Mouse (Mus musculus) forebrain, embryonic 14.5 days (tissue): Measurements from ENCODE around the gene Casq1. TPM values are rescaled to one million over a fixed set of nuclear protein-coding genes. Genes with fewer than 3 reads are reported as not detected.

Source experiments
- ATAC-seq: fragments of 200-750 bp; cut with Nextera tagmentation; 2 replicates; pipeline ENCODE4 v1.8.0; 2017; ENCODE audit warnings: mild to moderate bottlenecking, moderate library complexity
- DNase-seq: peaks from one replicate; pipeline ENCODE4 v3.0.0-alpha.2; 2015; ENCODE audit warnings: low spot score
- H3K27ac ChIP-seq: fragments of 300-500 bp; sonication (generic); 2 replicates; pipeline ENCODE4 v1.5.1; 2014; ENCODE audit warnings: low read depth, mild to moderate bottlenecking, control low read depth, low read length, moderate library complexity
- H3K27me3 ChIP-seq: fragments of 300-500 bp; sonication (generic); replicated peaks from 2 replicates; pipeline ENCODE4 v1.6.1; 2014; ENCODE audit warnings: low read length, control low read depth, mixed read lengths; ENCODE audit not compliant: control insufficient read depth, insufficient read depth
- H3K36me3 ChIP-seq: fragments of 300-500 bp; sonication (generic); 2 replicates; pipeline ENCODE4 v1.6.1; 2014; ENCODE audit warnings: low read length, control low read depth; ENCODE audit not compliant: control insufficient read depth, insufficient read depth
- H3K4me1 ChIP-seq: fragments of 300-500 bp; sonication (generic); 2 replicates; pipeline ENCODE4 v1.6.1; 2014; ENCODE audit warnings: antibody characterized with exemption, low read length, control low read depth; ENCODE audit not compliant: control insufficient read depth, insufficient read depth
- H3K4me2 ChIP-seq: fragments of 300-500 bp; sonication (generic); 2 replicates; pipeline ENCODE4 v1.6.1; 2014; ENCODE audit warnings: mild to moderate bottlenecking, control low read depth, low read length
- H3K4me3 ChIP-seq: fragments of 300-500 bp; sonication (generic); 2 replicates; pipeline ENCODE4 v1.5.1; 2014; ENCODE audit warnings: low read depth, low read length, control low read depth
- H3K9ac ChIP-seq: fragments of 300-500 bp; sonication (generic); 2 replicates; pipeline ENCODE4 v1.6.1; 2014; ENCODE audit warnings: mild to moderate bottlenecking, low read length, control low read depth, moderate library complexity
- H3K9me3 ChIP-seq: fragments of 300-500 bp; sonication (generic); replicated peaks from 2 replicates; pipeline ENCODE4 v1.6.1; 2016; ENCODE audit warnings: low read length, control low read depth, mixed read lengths; ENCODE audit not compliant: control insufficient read depth
- WGBS: fragments of 180-500 bp; shearing (Covaris S2); extraction: QIAGEN DNeasy Blood & Tissue Kit; methylation state at CpG from one replicate; pipeline ENCODE4 v1.1.7; 2014; 5-methylcytosine and 5-hydroxymethylcytosine counted together
- polyA plus RNA-seq: library from polyadenylated mRNA; unstranded; fragments of >200 nt; fragmentation: Nextera tagmentation; extraction: Ambion mirVana; gene quantifications from 2 replicates; pipeline ENCODE4 v1.2.1, GENCODE M21; 2014

Casq1 gene
- polyA plus RNA-seq, 1 experiment from 2014 or later = 4.0 TPM

GRCm38 (mm10) chr1:172179102-172179501 is 40.6 kb downstream of the Casq1 start:
- Histone ChIP-seq H3K4me2 (no peak overlapping the region), H3K9ac (no peak overlapping the region), H3K27me3 (no peaks in the 10 kb centered on the region), H3K4me3 (no peak overlapping the region), H3K4me1 (no peaks in the 10 kb centered on the region), H3K9me3 (no peaks in the 10 kb centered on the region), H3K27ac (no peak overlapping the region), H3K36me3 (peaks cover 58% of the 10 kb centered on the region)
- 81% methylated on average over 7 of the region's 7 CpGs for WGBS
- no peak for ATAC-seq
- no peak for DNase-seq

DNA sequence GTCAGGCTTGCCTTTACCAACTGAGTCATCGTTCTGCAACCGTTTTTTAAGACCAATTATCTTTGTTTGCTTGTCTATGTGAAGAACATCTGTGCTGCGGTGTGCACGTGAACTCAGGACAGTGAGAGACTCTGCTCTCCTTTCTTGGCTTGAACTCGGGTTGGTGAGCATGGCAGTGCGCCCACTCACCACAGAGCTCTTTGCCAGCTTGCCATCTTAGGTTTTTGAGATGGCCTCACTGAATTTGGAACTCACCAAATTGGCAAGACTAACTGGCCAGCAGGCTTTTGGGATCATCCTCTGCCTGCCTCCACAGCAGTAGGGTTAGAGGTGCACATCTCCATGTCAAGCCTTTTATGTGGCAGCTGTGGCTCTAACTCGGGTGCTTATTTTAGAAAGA is 41.9 kb downstream of the Casq1 start:
- Histone ChIP-seq H3K27ac (no peak overlapping the region), H3K4me3 (no peak overlapping the region), H3K27me3 (no peaks in the 10 kb centered on the region), H3K4me1 (no peaks in the 10 kb centered on the region), H3K36me3 (peaks cover 68% of the 10 kb centered on the region), H3K4me2 (no peak overlapping the region), H3K9ac (no peak overlapping the region), H3K9me3 (no peaks in the 10 kb centered on the region)
- ATAC-seq (no peak), DNase-seq (no peak)
- 75% methylated on average over 7 of the region's 7 CpGs for WGBS

GRCm38 (mm10) chr1:172173181-172173580 is 46.5 kb downstream of the Casq1 start:
- Histone ChIP-seq H3K4me3 (no peak overlapping the region), H3K36me3 (peaks cover 85% of the 10 kb centered on the region), H3K27me3 (no peaks in the 10 kb centered on the region), H3K4me1 (no peaks in the 10 kb centered on the region), H3K9me3 (no peaks in the 10 kb centered on the region), H3K27ac (no peak overlapping the region), H3K4me2 (no peak overlapping the region), H3K9ac (no peak overlapping the region)
- ATAC-seq (no peak), DNase-seq (peak; percentile 61)
- 42% methylated on average over 5 of the region's 5 CpGs for WGBS

DNA sequence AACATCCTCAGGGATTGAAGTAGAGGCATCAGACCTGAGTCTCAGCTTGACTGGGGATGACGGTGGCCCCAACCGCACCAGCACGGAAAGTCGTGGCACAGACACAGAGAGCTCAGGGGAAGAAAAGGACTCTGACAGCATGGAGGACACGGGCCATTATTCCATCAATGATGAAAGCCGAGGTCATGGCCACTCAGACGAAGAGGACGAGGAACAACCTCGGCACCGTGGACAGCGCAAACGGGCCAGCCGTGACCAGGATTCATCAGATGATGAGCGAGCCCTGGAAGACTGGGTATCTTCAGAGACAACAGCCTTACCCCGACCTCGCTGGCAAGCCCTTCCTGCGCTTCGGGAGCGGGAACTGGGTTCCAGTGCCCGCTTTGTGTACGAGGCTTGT is 47.3 kb downstream of the Casq1 start:
- Histone ChIP-seq H3K9ac (no peak overlapping the region), H3K27ac (no peak overlapping the region), H3K4me1 (no peaks in the 10 kb centered on the region), H3K36me3 (peaks cover 85% of the 10 kb centered on the region), H3K4me2 (no peak overlapping the region), H3K27me3 (no peaks in the 10 kb centered on the region), H3K9me3 (no peaks in the 10 kb centered on the region), H3K4me3 (no peak overlapping the region)
- DNase-seq (no peak), ATAC-seq (no peak)
- WGBS = 95% methylated on average over 21 of the region's 21 CpGs

GRCm38 (mm10) chr1:172169809-172170208 is 49.9 kb downstream of the Casq1 start:
- Histone ChIP-seq H3K9me3 (no peaks in the 10 kb centered on the region), H3K4me3 (no peak overlapping the region), H3K9ac (no peak overlapping the region), H3K27me3 (no peaks in the 10 kb centered on the region), H3K4me1 (no peaks in the 10 kb centered on the region), H3K4me2 (no peak overlapping the region), H3K27ac (no peak overlapping the region), H3K36me3 (peaks cover 93% of the 10 kb centered on the region)
- no peak for DNase-seq
- WGBS = 96% methylated on average over 5 of the region's 5 CpGs
- no peak for ATAC-seq

DNA sequence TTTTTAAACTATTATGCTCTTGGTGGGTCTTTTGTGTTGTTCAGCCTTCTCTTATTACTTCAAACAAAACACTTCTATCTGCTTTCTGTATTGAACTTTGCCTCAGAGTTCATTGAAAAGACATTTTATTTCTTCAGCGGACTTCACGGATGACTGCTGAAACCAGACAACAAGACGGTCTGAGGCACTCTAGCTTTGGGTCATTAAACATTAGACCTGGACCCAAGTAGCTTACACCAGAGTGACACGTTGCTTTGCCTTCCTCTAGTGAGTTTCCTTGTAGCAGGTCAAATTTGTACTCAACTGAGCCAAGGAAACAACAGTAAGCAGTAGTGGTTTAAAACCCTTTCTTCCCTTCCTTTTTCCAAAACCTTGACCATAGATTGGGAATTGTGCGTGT is 51.8 kb downstream of the Casq1 start:
- H3K4me2 ChIP-seq = no peak overlapping the region
- H3K9me3 ChIP-seq = no peaks in the 10 kb centered on the region
- H3K4me1 ChIP-seq = no peaks in the 10 kb centered on the region
- DNase-seq = no peak
- 73% methylated on average over 5 of the region's 5 CpGs for WGBS
- H3K9ac ChIP-seq = no peak overlapping the region
- peaks cover 81% of the 10 kb centered on the region for H3K36me3 ChIP-seq
- no peak overlapping the region for H3K4me3 ChIP-seq
- H3K27ac ChIP-seq = no peak overlapping the region
- H3K27me3 ChIP-seq = no peaks in the 10 kb centered on the region
- ATAC-seq = no peak

DNA sequence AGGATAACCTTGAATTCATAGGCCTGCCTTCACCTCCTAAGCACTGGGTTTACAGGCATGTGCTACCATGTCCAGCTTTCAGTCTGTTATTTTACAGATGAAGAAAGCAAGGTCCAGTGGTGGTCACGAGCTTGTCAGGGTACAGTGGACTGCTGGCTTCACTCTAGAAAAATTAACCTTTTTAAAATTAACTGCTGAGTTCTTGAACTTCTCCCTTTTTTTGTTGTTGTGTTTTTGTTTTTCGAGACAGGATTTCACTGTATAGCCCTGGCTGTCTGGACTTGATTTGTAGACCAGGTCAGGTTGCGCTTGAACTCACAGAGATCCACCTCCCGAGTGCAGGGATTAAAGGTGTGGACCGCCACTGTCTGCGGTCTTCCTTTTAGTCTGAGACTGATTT is 56.7 kb downstream of the Casq1 start:
- H3K9me3 ChIP-seq = no peaks in the 10 kb centered on the region
- no peak overlapping the region for H3K4me2 ChIP-seq
- H3K9ac ChIP-seq = no peak overlapping the region
- no peak for ATAC-seq
- no peak for DNase-seq
- WGBS = 93% methylated on average over 6 of the region's 6 CpGs
- no peaks in the 10 kb centered on the region for H3K27me3 ChIP-seq
- no peak overlapping the region for H3K27ac ChIP-seq
- H3K4me3 ChIP-seq = no peak overlapping the region
- H3K4me1 ChIP-seq = no peaks in the 10 kb centered on the region
- peaks cover 37% of the 10 kb centered on the region for H3K36me3 ChIP-seq

DNA sequence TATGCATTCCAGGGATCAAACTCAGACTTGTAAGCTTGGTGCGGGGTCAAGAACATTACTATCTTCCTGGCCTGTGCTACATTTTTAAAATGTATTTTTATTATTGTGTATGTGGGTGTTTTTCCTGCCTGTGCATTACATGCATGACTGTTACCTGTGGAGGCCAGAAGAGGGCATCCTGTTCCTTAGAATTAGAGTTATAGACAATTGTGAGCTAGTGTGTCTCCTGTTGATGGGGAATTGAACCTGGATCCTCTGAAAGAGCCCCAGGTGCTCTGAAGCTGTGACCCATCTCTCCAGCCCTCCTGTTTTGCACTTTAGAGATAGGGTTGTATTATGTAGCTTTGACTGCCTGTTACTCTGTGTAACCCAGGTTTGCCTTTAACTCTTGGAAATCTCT is 57.7 kb downstream of the Casq1 start:
- Histone ChIP-seq H3K9ac (no peak overlapping the region), H3K36me3 (peaks cover 27% of the 10 kb centered on the region), H3K27me3 (no peaks in the 10 kb centered on the region), H3K4me1 (no peaks in the 10 kb centered on the region), H3K4me2 (no peak overlapping the region), H3K4me3 (no peak overlapping the region), H3K27ac (no peak overlapping the region), H3K9me3 (no peaks in the 10 kb centered on the region)
- 85% methylated on average over 1 of the region's 1 CpGs for WGBS
- peak; percentile 71 for DNase-seq
- peak; percentile 73; the same call in 1 of the 2 replicates for ATAC-seq

DNA sequence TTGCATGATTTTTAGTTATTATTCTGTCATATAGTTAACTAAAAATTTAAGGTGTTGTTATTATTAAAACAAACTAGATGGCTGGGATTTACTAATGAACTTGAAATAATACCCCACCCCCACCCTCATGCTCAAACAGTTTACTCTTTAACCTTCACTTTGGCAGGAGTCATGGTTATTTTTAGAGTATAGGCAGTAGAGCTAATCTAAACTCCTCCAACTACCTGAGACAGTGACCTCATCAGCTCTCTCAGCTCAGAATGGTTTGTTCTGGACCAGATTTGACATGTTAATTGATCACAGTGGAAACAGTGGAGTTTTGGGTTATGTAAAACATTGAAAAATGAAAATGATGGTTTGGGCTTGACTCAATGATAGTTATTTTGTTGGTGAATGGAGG is 59.2 kb downstream of the Casq1 start:
- Histone ChIP-seq H3K27ac (no peak overlapping the region), H3K4me2 (no peak overlapping the region), H3K27me3 (no peaks in the 10 kb centered on the region), H3K9ac (no peak overlapping the region), H3K36me3 (peaks cover 22% of the 10 kb centered on the region), H3K9me3 (no peaks in the 10 kb centered on the region), H3K4me3 (no peak overlapping the region), H3K4me1 (no peaks in the 10 kb centered on the region)
- no peak for ATAC-seq
- DNase-seq = no peak
